Mouse (Mus musculus) ovary, adult 10 weeks (tissue): ENCODE measurements around the gene Mipol1. TPM values are rescaled to one million over a fixed set of nuclear protein-coding genes. Genes with fewer than 3 reads are reported as not detected.

Experiments
- polyA plus RNA-seq: library from polyadenylated mRNA; stranded (reverse); fragments of 350-450 nt; fragmentation: Illumina TruSeq; extraction: RNeasy Lipid Tissue Mini Kit (QIAGEN cat#74804); gene quantifications from one replicate; pipeline ENCODE4 v1.2.3, GENCODE M21; 2014

Mipol1 gene
- polyA plus RNA-seq = 24.9 TPM

DNA sequence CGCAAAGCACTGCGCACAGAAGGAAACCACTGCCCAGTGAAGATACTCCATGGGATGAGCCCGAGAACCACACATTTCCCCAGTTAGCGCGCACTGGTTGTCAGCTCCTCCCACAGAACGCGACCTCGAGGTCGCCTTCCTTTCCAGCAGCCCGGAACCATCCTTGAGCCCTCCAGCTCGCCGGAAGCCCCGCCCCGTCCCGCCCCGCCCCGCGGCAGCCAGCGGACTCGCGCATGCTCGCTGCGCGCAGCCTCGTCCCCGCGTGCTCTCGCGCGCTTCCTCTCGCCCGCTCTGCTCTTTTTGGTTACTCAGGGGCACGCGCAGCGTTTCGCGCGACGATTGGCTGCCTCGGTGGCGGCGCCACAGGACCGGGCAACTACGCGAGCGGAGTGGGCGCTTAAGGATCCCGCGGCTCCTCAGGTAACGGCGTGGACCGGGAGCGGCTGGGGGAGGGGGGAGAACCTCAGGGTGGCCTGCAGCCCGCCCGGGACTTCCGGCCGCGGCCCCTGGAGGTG lies at the start of gene Mipol1, which contains the start of gene Prps1l3:
TSS of gene Mipol1 (plus strand) at position 236 of the 515 bp plus-strand sequence.
TSS of gene Prps1l3 (plus strand) at position 221 of the 515 bp plus-strand sequence.

GRCm38 (mm10) chr12:57197363-57198026 lies 32.7 kb upstream of the Mipol1 start, which contains the start of gene Slc25a21:
Slc25a21 (minus strand) TSS chr12:57197472.

Other genes starting within 250 kb of the Mipol1 start
- gene Slc25a21, start 33.0 kb upstream of the Mipol1 start, polyA plus RNA-seq = 1.1 TPM
- 94.0 TPM for gene Prps1l3, start within 50 bp of the Mipol1 start, polyA plus RNA-seq